7 mouse cellular contexts compared by ENCODE assay signal in the genomic region with DNA sequence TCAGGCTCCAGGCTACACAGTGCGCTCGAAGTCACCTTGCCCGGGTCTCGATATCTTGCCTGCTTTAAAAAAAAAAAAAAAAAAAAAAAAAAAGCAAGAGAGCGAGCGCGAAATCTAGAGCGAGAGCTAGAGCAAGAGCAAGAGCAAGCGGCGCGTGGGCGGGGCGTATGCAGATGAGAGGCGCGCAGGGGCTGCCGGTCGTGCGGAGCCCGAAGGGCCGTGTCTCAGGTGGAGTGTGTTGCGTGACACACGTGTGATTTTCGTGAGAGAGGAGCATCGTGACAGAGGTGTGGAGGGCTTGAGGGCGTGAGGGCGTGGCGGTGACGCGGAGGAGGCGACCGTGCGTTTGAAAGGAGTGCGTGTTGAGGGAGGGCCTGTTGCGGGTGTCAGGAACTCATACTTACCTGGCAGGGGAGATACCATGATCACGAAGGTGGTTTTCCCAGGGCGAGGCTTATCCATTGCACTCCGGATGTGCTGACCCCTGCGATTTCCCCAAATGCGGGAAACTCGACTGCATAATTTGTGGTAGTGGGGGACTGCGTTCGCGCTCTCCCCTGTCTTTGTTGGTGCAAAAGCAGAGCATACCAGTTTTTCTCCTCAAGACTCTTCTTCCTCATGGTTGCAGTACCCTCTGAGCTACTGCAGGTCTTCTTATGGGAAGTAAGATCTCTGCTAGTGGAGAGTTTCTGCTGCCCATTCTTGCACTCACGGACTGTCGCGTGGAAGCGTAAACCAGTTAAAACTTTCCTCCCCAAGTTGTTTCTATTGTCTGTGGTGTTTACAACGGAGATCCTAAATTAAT. TPM values are rescaled to one million over a fixed set of nuclear protein-coding genes. Genes with fewer than 3 reads are reported as not detected.
DNase-seq lines count a peak whose midpoint lies in the region; ATAC-seq and TF ChIP-seq lines count a peak whose summit lies in the region.
"Not testable (repeated sequence)": the region's sequence is repeated elsewhere in the genome, so short reads cannot be mapped to it uniquely, and the experiment has no call there.

No protein-coding gene starts in this region.

- not testable (repeated sequence) for H3K36me3 ChIP-seq in embryonic facial prominence, embryonic 11.5 days (replicated peaks; ENCODE audit: control insufficient read depth, insufficient read depth, low read depth, low read length); hindbrain, embryonic 11.5 days (ENCODE audit: control insufficient read depth, insufficient read depth, low read length); kidney, postnatal 0 days (ENCODE audit: insufficient read depth, low read length); liver, embryonic 14.5 days (replicated peaks; ENCODE audit: control insufficient read depth, insufficient read depth, low read depth); midbrain, embryonic 13.5 days

- TF ChIP-seq EP300 in liver, embryonic 14.5 days (IDR thresholded peaks at IDR 0.05; ENCODE audit: low read depth), result not testable (repeated sequence)

- intact Hi-C loops in gastrocnemius, adult 2 months (cut with DNase I), result not testable (repeated sequence)

- H3K9me3 ChIP-seq in embryonic facial prominence, embryonic 11.5 days (replicated peaks; ENCODE audit: control insufficient read depth, low read length); hindbrain, embryonic 11.5 days (ENCODE audit: control insufficient read depth, low read length); kidney, postnatal 0 days (replicated peaks; ENCODE audit: low read length); liver, embryonic 14.5 days (ENCODE audit: control insufficient read depth, low read length); midbrain, embryonic 13.5 days: not testable (repeated sequence)

- not testable (repeated sequence) for H3K9ac ChIP-seq in embryonic facial prominence, embryonic 11.5 days (replicated peaks; ENCODE audit: low read length); hindbrain, embryonic 11.5 days (ENCODE audit: low read depth, low read length); kidney, postnatal 0 days (ENCODE audit: low read depth, low read length); liver, embryonic 14.5 days (replicated peaks); midbrain, embryonic 13.5 days (replicated peaks)

- peak; percentile 49 for ATAC-seq in embryonic facial prominence, embryonic 11.5 days (replicated peaks; ENCODE audit: insufficient number of reproducible peaks, low FRiP score, low TSS enrichment, low read depth)
- ATAC-seq in hindbrain, embryonic 11.5 days (ENCODE audit: low FRiP score), result peak; percentile 55
- peak; percentile 49 for ATAC-seq in kidney, postnatal 0 days (replicated peaks; ENCODE audit: low FRiP score, low read depth)
- peak; percentile 56 for ATAC-seq in liver, embryonic 14.5 days (ENCODE audit: insufficient read depth)
- peak; percentile 63 for ATAC-seq in midbrain, embryonic 13.5 days

- TF ChIP-seq CTCF in gastrocnemius, adult 2 months (IDR thresholded peaks at IDR 0.05); kidney, postnatal 0 days (IDR thresholded peaks at IDR 0.05; ENCODE audit: low read depth); liver, embryonic 14.5 days (IDR thresholded peaks at IDR 0.05; ENCODE audit: low read depth): not testable (repeated sequence)

- H3K27me3 ChIP-seq in embryonic facial prominence, embryonic 11.5 days (ENCODE audit: control insufficient read depth, insufficient read depth, low read length); hindbrain, embryonic 11.5 days (ENCODE audit: control insufficient read depth, insufficient read depth, low read length); kidney, postnatal 0 days (ENCODE audit: insufficient read depth, low read length); liver, embryonic 14.5 days (ENCODE audit: control insufficient read depth, insufficient read depth, low read length); midbrain, embryonic 13.5 days: not testable (repeated sequence)

- DNase-seq in embryonic facial prominence, embryonic 11.5 days (ENCODE audit: low spot score); hindbrain, embryonic 11.5 days (ENCODE audit: low spot score); kidney, postnatal 0 days (ENCODE audit: low spot score); liver, embryonic 14.5 days (ENCODE audit: low read depth in 3 of 3, low spot score in 3 of 3): not testable (repeated sequence)
- DNase-seq in gastrocnemius, adult 2 months, result peak; percentile 56
- DNase-seq in spleen, postnatal 36 days (ENCODE audit: low spot score in 2 of 2), result peak; percentile 52 to 60

- H3K4me1 ChIP-seq in embryonic facial prominence, embryonic 11.5 days (ENCODE audit: control insufficient read depth, insufficient read depth, low read length); hindbrain, embryonic 11.5 days (replicated peaks; ENCODE audit: control insufficient read depth, insufficient read depth, low read length); kidney, postnatal 0 days (replicated peaks; ENCODE audit: insufficient read depth, low read length); liver, embryonic 14.5 days (replicated peaks; ENCODE audit: control insufficient read depth in 2 of 2, insufficient read depth in 2 of 2, low read length in 1 of 2); midbrain, embryonic 13.5 days (replicated peaks): not testable (repeated sequence)

- H3K4me3 ChIP-seq in embryonic facial prominence, embryonic 11.5 days (ENCODE audit: low read depth, low read length); hindbrain, embryonic 11.5 days (ENCODE audit: low read depth, low read length); kidney, postnatal 0 days (replicated peaks; ENCODE audit: low read depth, low read length); liver, embryonic 14.5 days (ENCODE audit: insufficient read depth in 1 of 2, low read depth in 2 of 2, low read length in 2 of 2); midbrain, embryonic 13.5 days (replicated peaks): not testable (repeated sequence)
- H3K4me3 ChIP-seq in gastrocnemius, adult 2 months, result 0 out of 2 replicates have a peak overlapping the region, but pooled peaks have one; percentile 41

- WGBS in embryonic facial prominence, embryonic 11.5 days, result 0% methylated on average over 3 of the region's 48 CpGs
- 0% methylated on average over 4 of the region's 48 CpGs for WGBS in hindbrain, embryonic 11.5 days
- 0% methylated on average over 4 of the region's 48 CpGs for WGBS in kidney, postnatal 0 days
- 0% methylated on average over 3 of the region's 48 CpGs for WGBS in liver, embryonic 14.5 days (ENCODE audit: insufficient replicate concordance)
- no CpG with 5 or more reads among the region's 48 CpGs for WGBS in midbrain, embryonic 13.5 days

- H3K4me2 ChIP-seq in embryonic facial prominence, embryonic 11.5 days (ENCODE audit: low read depth, low read length); hindbrain, embryonic 11.5 days (replicated peaks; ENCODE audit: low read depth, low read length); kidney, postnatal 0 days (ENCODE audit: low read length); liver, embryonic 14.5 days (ENCODE audit: low read depth); midbrain, embryonic 13.5 days (replicated peaks): not testable (repeated sequence)

- H3K27ac ChIP-seq in embryonic facial prominence, embryonic 11.5 days (replicated peaks; ENCODE audit: low read depth, low read length); hindbrain, embryonic 11.5 days (ENCODE audit: low read depth, low read length); kidney, postnatal 0 days; liver, embryonic 14.5 days; midbrain, embryonic 13.5 days: not testable (repeated sequence)
- H3K27ac ChIP-seq in gastrocnemius, adult 2 months, result peak overlapping the region; percentile 59; the same call in 1 of the 2 replicates

RNA-seq across cellular contexts. Expression of gene Eapp, which starts 18.3 kb away (rescaled TPM):
- 68.7 and 81.1 TPM in 2 replicates for polyA plus RNA-seq in embryonic facial prominence, embryonic 11.5 days (2014; fragmentation: Nextera tagmentation; extraction: Ambion mirVana)
- total RNA-seq in gastrocnemius, adult 2 months (2021), result 10 to 100 TPM; 17.8 to 18.5 TPM
- 84.7 and 90.5 TPM in 2 replicates for polyA plus RNA-seq in hindbrain, embryonic 11.5 days (2014; fragmentation: Nextera tagmentation; extraction: Ambion mirVana)
- polyA plus RNA-seq in kidney, postnatal 0 days (2015; fragmentation: Nextera tagmentation; extraction: Ambion mirVana), result 77.4 and 85.6 TPM in 2 replicates
- polyA plus RNA-seq in liver, embryonic 14.5 days (2012; rRNA removed), result 4.0 and 8.7 TPM in 2 replicates
- 41.8 and 45.7 TPM in 2 replicates for polyA plus RNA-seq in liver, embryonic 14.5 days (2014; fragmentation: Nextera tagmentation; extraction: Ambion mirVana)
- polyA plus RNA-seq in midbrain, embryonic 13.5 days (2015; fragmentation: Nextera tagmentation; extraction: Ambion mirVana), result 95.4 and 98.4 TPM in 2 replicates

RNA-seq across cellular contexts. Expression of gene Sptssa, which starts 57.7 kb away (rescaled TPM):
- 213 and 221 TPM in 2 replicates for polyA plus RNA-seq in embryonic facial prominence, embryonic 11.5 days (2014; fragmentation: Nextera tagmentation; extraction: Ambion mirVana)
- total RNA-seq in gastrocnemius, adult 2 months (2021), result 10 to 100 TPM; 13.7 to 20.3 TPM
- 206 and 210 TPM in 2 replicates for polyA plus RNA-seq in hindbrain, embryonic 11.5 days (2014; fragmentation: Nextera tagmentation; extraction: Ambion mirVana)
- 232 and 235 TPM in 2 replicates for polyA plus RNA-seq in kidney, postnatal 0 days (2015; fragmentation: Nextera tagmentation; extraction: Ambion mirVana)
- 27.0 and 32.1 TPM in 2 replicates for polyA plus RNA-seq in liver, embryonic 14.5 days (2012; rRNA removed)
- 65.1 and 65.2 TPM in 2 replicates for polyA plus RNA-seq in liver, embryonic 14.5 days (2014; fragmentation: Nextera tagmentation; extraction: Ambion mirVana)
- polyA plus RNA-seq in midbrain, embryonic 13.5 days (2015; fragmentation: Nextera tagmentation; extraction: Ambion mirVana), result 174 and 200 TPM in 2 replicates
